Mouse (Mus musculus): Measurements from ENCODE around the gene Mgat5.

Gene Mgat5

DNA sequence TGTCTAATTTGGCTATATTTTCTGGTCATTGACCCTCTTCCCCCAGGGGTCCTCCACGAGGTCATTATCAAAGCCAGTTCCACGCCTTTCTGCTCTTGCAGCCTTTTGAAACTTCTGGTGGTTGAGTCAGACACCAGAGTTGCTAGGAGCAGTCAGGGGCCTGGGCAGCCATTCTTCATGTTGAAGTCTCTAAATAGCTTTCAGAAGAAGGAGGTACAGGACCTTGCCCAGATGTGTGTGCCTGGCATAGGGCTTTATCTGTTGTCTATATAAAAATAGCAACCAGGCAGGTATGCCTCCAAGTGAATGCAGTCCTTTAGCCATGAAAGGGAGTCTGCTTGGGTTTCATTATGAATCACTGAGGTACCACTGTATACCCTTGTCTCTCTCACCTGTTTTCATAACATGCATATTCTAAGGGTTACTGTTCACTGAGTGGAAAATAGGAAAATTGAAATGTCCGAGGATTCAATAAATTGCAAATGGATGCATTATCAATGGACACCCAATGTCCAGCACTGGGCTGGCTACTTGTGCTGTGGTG, 141.9 kb downstream of the Mgat5 start:
- DNase-seq: no peak

DNA sequence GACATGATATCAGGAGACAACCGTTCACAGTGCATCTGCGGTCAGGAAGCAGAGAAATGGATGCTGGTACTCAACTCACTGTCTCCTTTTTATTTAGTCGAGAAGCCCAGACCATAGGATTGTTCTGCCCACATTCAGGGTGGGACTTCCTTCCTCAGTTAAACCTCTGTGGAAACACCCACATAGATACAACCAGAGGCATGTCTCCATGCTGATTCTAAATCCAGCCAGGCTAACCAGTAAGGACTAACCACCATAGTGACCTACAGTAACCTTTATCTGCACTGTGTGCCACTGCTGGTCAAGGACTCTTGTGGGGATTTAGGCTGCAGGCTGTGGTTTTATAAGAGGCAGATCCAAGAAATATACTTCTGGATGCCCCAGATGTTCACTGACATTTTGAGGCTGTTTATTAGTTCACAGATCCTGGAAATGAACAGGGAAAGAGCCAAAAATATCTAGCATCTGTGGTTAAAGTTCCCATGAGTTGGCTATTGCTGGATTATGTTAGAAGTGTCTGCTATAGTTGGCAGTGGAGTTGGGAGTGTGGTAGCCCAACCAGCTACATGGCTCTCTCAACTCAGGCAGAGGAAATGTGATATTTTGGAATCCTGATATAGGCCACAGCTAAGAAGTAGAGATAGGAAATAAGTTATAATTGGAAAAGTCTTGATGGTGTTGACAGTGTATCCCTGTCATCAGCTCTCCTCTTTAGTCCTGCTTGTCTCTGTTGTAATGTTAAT, 143.2 kb downstream of the Mgat5 start:
- no peak for DNase-seq

DNA sequence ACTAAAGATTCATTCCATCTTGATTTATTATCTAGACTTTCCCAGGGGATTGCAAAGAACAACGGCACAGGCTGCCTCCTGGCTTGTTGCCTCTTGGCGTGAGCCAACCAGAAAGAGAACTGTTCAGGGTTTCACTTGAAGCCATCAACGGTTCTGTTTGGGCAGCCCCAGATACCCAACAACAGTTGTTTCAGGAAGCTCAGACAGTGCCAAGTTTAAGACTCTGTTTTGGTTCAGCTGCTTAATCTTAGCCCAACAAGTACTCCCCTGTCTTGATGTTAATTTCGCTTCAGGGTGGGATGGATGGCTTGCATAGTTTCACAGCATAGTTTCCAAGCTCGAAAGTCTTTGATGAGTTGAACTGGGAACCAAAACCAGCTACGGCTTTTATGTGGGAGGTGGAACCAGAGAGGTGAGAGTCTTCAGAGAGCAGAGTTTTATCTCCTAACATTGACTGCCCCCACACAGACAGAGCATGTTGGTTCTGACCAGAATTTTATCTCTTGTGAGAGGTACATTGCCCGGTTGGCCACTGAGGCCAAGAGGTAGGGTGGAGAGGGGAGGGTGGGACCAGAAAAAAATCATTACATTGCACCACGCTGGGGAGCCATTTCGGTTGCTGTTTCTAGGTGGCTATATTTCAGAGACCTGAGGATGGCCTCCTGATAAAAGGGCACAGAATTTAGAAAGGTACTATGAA, 144.0 kb downstream of the Mgat5 start:
- no peak for DNase-seq

DNA sequence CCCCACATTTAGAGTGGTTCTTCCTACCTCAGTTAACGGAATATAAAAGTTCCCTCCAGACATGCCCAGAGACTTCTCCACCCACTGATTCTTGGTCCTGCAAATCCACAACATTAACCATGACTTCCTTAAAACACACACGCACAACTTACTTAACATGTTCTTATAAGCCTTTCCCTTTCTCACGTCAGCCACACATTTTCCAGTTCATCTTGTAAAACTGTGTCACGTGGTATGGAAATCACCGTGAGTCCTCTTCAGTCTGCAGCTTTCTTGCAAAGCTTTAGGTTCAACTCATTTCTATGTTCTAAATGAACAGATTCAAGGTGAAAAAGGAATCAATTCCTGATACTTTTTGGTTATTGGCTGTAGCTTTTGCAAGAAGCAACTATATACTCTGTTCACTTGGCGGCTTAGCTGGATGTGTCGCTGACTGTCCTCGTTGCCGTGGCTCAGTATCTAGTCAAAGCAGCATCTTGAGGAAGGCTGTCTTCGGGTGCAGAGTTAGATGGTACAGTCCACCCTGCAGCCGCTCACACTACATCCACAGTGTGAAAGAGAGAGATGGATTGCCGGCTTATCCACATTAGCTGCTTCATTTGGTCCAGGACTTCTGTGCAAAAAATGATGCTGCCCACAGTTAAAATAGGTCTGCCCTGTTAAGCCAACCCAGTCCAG, 146.7 kb downstream of the Mgat5 start:
- DNase-seq: no peak

DNA sequence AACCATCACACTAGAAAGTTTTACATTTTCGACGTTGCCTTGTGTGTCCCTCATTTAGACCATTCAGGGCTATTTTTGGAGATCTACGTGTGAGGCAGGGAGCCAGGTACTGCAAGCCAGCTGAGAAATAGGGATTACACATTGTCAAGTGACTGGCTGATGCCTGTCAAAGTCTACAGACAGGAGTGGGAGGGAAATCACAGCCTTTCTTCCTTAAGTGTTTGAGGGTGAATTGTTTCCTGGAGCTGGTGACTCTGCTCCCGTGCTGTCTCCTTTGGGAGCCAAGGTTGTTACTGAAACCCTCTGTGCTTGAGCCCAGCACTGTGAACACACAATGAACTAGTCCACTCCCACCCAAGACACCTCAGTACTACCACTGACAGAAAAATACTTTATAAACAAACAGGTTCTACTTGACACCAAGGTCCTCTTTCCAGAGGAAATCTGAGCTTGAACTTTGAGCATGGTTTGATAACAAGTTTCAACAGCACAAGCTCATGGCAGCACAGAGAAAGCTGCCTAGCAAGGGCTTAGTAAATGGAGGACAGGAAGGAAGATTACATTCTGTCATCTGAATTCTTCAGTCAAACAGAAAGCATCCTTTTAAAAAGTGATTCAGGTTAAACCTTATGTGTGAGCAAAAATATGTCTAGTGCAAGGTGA, 147.4 kb downstream of the Mgat5 start:
- no peak for DNase-seq

DNA sequence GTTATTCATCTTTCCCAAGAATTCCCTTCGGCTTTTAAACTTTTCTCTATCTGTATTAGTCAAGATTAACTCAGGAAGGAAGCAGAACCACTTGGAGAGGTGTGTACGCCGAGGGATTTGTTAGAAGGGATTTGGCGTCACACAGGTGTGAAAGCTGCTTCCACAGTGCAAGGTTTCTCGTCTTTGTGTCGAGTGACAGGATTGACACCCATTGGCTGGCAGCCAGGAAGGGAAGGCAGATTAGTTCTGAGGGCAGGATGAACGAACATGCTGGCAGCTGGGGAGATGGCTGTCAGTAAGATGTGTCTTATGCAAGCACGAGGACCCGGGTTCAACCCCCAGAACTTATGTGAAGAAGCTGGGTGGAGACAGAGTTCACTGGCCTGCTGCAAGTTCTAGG, 148.6 kb downstream of the Mgat5 start:
- no peak for DNase-seq

DNA sequence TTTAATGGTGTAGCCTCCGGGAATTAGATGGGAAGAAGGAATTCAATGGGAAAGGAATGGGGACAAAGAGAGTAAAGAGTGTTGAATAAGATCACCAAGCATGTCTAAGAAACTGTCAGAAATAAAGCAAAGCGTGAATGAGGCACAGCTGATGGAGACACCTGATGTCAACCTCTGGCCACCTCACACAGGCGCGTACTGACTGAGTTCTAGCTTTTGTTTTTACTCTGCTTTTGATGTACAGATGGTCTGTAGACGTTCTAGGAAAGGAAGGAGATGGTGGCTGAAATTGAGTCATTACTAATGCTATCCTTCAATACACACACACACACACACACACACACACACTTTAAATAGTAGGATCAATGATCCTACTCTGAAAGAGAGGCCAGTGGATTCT, 149.3 kb downstream of the Mgat5 start:
- no peak for DNase-seq

DNA sequence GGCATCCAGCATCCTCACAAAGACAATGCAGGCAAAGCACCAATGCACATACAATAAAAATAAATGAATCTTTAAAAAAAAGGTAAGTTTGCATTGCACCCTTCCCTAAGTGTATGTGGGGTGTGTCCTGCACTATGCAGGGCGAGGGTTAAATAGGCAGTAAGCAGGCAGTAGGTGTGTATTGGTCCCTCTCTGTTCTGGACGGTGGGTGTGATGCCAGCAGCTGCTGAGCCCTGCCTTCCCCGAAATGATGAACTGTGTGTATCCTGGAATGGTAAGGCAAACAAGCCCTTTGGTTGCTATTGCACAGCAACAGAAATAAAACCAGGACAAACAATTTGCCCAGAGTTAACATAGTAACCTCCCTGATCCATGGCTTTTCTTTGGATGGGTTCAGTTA, 150.2 kb downstream of the Mgat5 start:
- no peak for DNase-seq

DNA sequence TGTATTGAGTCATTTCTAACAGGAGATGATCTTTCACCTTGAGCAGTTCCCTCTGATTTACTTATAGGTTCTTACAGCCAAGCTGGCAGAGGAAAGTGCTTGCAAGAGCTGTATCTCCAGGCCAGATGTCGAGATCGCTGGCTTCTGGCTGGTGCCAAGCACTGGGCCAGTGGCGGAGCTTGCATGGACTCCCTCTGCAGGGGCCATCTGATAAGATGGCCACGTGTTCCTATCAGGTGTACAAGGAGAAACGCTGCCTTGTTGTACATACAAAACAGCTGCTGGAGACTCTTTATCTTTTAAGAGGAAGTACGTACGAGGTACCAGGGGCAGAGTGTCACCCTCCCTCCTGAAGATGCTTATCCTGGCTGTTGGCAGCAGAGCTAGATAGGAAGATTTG, 158.8 kb downstream of the Mgat5 start:
- no peak for DNase-seq

DNA sequence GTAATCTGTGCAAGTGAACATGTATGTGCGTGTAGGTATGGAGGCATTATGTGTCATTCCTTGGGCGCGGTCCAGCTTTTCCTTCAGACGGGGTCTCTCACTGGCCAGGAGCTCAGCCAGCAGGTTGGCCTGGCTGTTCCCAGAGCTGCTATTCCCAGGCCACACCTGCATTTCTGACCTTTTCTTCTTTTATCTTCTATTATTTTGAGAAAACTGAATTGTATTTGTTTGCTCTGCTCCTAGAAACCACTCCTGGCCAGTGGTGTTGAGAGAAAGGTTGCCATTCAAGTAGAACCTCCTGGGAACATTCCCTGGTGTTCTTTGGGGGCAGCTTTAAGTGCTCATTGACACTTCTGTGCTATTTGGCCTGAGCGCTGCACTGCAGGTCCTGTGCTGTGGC, 160.9 kb downstream of the Mgat5 start:
- DNase-seq: no peak

DNA sequence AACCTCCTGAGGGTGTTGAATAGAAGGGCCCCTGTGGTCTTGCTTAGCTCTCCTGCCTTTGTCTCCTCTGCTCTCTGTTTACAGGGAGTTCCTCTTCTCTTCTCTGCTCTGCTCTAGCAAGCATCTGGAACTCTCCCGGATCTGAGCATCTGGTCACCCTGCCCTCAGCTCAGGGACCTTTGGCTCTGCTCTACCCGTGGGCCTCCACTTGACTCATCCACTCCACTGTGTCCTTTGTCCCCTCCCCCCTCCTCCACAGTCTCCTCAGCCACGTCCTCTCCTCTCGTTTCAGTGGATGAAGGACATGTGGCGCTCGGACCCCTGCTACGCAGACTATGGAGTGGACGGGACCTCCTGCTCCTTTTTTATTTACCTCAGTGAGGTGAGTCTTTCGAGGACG, 161.3 kb downstream of the Mgat5 start:
- DNase-seq: no peak

DNA sequence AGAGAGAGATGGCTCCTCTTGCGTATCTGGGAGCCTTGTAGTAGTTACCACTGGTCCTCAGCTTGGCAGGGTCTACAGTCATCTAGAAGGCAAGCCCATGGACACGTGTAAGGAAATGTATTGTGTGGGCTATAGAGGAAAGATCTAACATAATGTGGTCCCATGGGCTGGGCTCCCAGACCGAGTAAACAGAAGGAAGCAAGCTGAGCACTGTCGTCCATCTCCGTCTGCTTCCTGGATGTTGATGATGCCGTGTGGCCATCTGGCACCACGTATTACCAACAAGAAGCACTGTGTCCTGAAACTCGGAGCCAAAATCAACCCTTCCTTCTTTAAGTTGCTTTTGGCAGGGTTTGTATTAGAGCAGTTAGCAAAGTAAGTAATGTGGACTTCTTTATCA, 163.7 kb downstream of the Mgat5 start:
- DNase-seq: no peak

DNA sequence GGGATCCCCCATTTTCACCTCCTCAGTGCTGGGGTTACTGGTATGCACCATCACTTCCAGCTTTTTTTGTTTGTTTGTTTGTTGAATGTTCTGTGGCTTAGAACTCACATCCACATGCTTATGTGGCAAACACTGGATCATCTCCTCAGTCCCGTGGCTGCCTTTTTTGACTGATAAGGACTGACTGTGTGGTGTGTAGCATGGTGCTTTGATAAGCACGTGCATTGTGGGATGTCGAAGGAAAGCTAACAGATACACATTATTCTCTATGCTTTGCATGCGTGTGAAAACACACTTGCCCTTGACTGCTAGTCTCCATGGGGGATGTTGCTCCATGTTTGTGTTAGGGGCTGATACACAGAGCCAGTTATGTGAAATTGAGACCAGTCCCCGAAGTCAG, 164.7 kb downstream of the Mgat5 start:
- no peak for DNase-seq

DNA sequence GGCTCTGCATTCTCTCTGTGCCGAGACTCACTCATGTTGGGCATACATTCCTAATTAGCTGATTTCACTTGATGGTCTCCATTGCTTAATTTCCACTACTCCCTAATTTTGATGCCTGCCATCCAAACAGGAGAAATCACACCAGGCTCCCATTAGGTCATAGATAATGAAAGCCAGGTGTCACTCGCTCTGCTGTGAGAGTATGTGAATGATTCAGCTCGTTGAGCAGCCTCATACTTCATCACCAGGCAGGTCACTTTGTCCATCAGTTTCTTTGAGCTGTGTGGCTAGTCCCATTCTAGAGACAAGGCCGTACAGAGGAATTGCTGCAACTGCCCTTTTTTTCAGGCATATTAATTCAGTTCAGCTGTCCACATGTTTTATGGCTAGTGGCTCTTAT, 167.3 kb downstream of the Mgat5 start:
- DNase-seq: no peak

DNA sequence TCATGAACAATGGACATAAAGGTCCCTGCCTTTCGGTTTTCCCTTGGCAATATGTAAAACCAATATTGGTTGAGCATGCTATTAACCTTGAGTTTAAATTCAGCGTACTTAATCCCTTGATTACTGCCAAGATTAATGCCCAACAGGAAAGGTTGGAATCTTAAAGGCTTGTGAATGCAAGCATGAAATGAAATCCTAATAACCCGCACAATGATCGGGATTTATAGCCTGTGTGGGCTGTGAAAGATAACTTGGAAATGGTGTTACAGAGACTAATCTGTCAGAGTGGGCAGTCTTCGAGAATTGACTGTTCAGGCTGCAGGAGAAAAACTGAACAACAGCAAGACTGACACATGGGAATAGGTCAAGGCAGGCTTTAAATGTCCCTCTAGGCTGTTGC, 168.7 kb downstream of the Mgat5 start:
- DNase-seq: no peak

DNA sequence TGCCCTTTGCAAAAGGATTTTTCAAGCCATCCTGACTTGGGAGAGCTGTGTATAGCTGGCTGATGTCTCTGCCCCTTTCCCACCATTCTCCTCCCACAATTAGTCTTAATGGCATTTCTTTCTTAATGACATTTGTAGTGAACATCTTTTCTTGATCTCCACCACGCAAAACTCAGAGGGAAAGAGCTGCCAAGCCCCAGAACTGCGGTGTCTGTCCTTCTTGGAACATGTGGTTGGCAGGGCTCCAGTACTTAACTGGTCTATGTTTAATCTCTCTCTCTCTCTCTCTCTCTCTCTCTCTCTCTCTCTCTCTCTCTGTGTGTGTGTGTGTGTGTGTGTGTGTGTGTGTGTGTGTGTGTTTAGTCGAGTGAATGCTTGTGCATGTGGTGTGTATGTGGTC, 169.3 kb downstream of the Mgat5 start:
- DNase-seq: no peak

DNA sequence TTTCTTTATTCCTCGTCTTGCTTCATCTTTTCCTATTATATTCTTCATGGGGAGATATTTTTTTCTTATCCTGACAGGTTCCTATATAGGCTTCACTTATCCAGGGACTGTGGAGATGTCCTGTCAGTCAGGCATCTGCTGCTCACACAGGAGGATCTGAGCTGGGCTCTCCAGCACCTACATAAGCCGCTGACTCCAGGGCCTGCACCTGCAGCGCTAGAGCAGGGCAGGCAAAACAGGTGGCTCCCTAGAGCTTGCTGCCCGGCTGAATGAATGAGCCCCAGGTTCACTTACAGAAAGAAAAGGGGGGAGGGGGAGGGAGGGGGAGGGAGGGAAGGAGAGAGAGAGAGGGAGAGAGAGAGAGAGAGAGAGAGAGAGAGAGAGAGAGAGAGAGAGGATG, 175.3 kb downstream of the Mgat5 start:
- DNase-seq: no peak

DNA sequence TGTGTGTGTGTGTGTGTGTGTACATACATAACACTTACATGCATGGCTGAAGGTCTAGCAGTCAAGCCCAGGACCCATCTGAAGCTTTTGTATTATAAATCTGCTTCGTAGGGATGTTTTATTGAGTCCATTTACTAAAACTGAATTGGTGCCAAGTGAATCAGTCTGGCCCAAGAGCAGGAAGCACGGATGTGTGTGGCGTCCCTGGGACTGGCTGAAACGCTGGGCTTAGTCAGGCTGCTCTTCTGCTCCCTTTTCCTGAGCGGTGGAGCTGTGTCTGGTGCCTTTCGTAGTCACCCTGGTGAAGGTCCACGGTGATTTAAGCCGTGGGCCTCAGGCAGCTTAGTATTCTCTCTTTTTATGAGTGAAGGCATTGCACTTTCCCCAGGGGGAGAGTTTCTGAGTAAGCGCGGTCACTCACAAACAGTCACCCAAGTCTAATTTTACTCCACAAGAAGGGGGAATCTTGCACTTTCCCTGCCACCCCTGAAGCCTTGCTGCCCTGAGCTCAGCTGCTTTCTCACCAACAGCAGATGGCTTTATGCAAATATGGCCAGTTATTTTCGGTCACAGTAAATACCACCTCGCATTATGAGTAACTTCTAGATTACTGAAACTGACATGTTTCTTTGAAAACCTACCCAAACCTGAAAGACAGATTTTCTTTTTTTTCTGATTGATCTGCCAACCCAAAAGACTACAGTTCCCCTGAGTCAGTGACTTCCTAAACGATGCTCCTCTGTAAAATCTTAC, 176.1 kb downstream of the Mgat5 start:
- DNase-seq: no peak

DNA sequence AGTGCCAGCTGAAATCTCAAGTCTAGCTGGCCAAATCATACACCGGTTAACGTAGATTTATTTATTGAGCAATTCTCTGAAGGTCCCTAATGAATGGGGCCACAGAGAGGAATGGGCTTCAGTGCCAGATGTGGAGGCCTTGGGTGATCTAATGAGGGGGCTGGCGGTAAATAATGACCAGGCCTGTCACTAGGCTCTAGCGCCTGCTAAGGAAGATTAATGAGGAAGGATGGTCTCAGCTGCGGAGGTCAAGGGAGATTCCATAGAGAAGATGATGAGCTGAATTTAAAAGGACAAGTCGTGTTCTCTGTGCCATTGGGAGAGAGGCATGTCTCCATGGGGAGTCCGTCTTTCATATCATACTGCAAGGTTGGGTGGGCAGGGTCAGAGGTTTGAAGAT, 178.3 kb downstream of the Mgat5 start:
- DNase-seq: no peak

DNA sequence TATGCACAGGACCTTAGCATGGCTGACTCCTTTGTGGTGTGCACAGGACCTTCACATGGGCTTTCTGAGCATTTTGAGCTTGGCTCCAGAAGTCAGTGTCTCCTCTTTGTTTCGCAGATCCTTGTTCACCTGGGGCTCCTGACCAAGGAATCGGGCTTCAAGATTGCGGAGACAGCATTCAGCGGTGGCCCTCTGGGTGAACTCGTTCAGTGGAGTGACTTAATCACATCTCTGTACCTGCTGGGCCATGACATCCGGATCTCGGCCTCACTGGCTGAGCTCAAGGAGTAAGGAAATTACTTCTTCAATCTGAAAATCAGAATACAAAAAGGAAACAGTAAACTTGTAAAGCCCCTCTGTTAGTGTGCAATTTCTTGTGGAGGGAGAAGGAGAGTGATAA, 182.4 kb downstream of the Mgat5 start:
- DNase-seq: no peak

DNA sequence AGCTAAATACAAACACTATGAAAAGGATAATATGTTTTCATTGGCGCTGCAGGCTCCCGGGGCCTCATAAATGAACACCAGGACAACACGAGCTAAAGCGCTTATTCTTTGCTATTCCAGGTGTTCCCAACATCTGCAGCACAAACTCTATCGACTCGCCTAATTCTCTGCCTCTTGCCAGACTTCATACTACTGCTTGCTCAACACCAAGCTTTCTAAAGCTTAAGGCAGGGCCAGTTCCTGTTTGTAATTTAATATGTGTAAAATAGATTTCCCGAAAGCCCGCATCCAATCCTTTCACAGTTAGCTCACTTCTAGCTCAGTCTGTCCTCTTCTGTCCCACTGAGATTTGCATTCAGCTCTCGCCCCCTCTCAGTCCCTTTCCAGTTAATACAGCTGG, 182.8 kb downstream of the Mgat5 start:
- DNase-seq: no peak

DNA sequence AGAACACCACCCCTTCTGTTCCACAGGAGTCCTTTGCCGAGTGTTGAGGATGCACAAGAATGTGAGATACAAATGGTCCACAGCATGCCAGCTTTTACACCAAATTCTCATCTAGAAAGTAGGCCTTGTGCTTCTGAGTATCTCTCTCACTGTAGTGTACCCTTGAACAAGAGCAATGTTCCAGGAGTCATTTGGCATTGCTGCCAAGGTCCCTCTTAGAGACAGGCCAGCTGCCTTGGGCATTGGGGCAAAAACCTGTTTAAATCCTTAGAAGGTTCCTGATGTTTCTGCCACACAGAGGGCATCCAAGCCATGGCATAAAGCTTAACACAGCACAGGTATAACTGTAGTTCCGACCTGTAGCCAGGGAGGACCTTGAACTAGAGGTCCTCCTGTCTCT, 189.9 kb downstream of the Mgat5 start:
- DNase-seq: no peak

DNA sequence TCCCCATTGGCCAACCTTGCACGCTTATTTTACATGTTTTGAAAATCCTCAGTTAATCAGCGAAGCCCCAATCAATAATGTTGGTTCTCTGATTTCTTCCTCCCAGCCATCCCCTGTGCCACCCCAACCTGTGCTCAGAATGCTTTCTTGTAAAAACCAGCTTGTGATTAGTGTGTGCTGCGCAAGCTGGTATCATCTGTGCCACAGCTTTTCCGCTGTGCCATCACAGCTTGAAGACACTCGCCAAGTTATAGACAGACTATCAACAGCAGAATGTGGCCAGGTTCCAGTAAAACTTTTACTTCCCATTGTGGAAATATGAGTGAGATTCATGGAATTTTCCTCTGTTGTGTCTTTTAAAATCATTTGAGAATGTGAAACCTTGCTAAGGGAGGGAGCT, 190.9 kb downstream of the Mgat5 start:
- no peak for DNase-seq
